Mouse (Mus musculus) common myeloid progenitor, adult 5-6 weeks (primary cell): ENCODE data around the gene Pmp22. TPM values are rescaled to one million over a fixed set of nuclear protein-coding genes. Genes with fewer than 3 reads are reported as not detected.

Experiments
- total RNA-seq: library from RNA; stranded (forward); fragments of 200-1000, 187-1606 nt; gene quantifications from 2 replicates; pipeline ENCODE4 v1.2.3, GENCODE M21; 2017

The Pmp22 gene
- total RNA-seq, 1 experiment from 2014 or later: not detected

Other genes with a start within 250 kb of the Pmp22 start
- gene Tvp23b, start 249.5 kb upstream of the Pmp22 start, total RNA-seq: 37.7 and 59.4 TPM in 2 replicates
- gene Cdrt4, start 177.8 kb upstream of the Pmp22 start, total RNA-seq: not detected in 2 replicates
- not detected in 2 replicates for gene Tekt3, start 67.3 kb upstream of the Pmp22 start, total RNA-seq